Mouse (Mus musculus): ENCODE data around the gene Klhl7. TPM values are rescaled to one million over a fixed set of nuclear protein-coding genes. Genes with fewer than 3 reads are reported as not detected.

The Klhl7 gene
- polyA plus RNA-seq (2015; fragmentation: Nextera tagmentation; extraction: Ambion mirVana): 176 and 178 TPM in 2 replicates

GRCm38 (mm10) chr5:24100106-24100809 is at the start of gene Klhl7:
Klhl7 (plus strand) TSS chr5:24100605.
- no peaks in the 10 kb centered on the region for H3K9me3 ChIP-seq (replicated peaks)
- peak within 1 kb of the TSS; percentile 95 for H3K9ac ChIP-seq
- no peaks in the 10 kb centered on the region for H3K36me3 ChIP-seq (ENCODE audit: poor library complexity, severe bottlenecking)
- 2% methylated on average over 45 of the region's 47 CpGs for WGBS
- peak within 1 kb of the TSS; percentile 97 for H3K27ac ChIP-seq
- H3K4me2 ChIP-seq: peak within 1 kb of the TSS; percentile 63
- peak within 1 kb of the TSS; percentile 82 for H3K4me3 ChIP-seq
- peaks cover 35% of the 10 kb centered on the region for H3K4me1 ChIP-seq
- no peaks in the 10 kb centered on the region for H3K27me3 ChIP-seq
- ATAC-seq: peak; percentile 98

GRCm38 (mm10) chr5:24051755-24052675 is 48.4 kb upstream of the Klhl7 start:
- H3K27me3 ChIP-seq: no peaks in the 10 kb centered on the region
- H3K36me3 ChIP-seq (ENCODE audit: poor library complexity, severe bottlenecking): no peaks in the 10 kb centered on the region
- 0 out of 2 replicates have a peak, but pooled peaks cover 4% of the 10 kb centered on the region for H3K9me3 ChIP-seq (replicated peaks)
- no peak overlapping the region for H3K9ac ChIP-seq
- no peak for ATAC-seq
- H3K4me1 ChIP-seq: peaks cover 11% of the 10 kb centered on the region
- no peak overlapping the region for H3K4me3 ChIP-seq
- H3K27ac ChIP-seq: no peak overlapping the region
- H3K4me2 ChIP-seq: no peak overlapping the region
- WGBS: 73% methylated on average over 16 of the region's 16 CpGs

- ATAC-seq: no peak
- H3K27me3 ChIP-seq: no peaks in the 10 kb centered on the region
- H3K4me3 ChIP-seq: no peak overlapping the region
- no peak overlapping the region for H3K9ac ChIP-seq
- H3K27ac ChIP-seq: no peak overlapping the region; the same call in 1 of the 2 replicates
- H3K9me3 ChIP-seq (replicated peaks): 0 out of 2 replicates have a peak, but pooled peaks cover 9% of the 10 kb centered on the region
- 38% methylated on average over 9 of the region's 9 CpGs for WGBS
- no peaks in the 10 kb centered on the region for H3K36me3 ChIP-seq (ENCODE audit: poor library complexity, severe bottlenecking)
- peaks cover 10% of the 10 kb centered on the region for H3K4me1 ChIP-seq
- no peak overlapping the region for H3K4me2 ChIP-seq
Measured at GRCm38 (mm10) chr5:24053245-24054190, 46.9 kb upstream of the Klhl7 start.

GRCm38 (mm10) chr5:24054382-24054781 is 46.0 kb upstream of the Klhl7 start:
- 92% methylated on average over 3 of the region's 3 CpGs for WGBS
- Histone ChIP-seq H3K36me3 (ENCODE audit: poor library complexity, severe bottlenecking) (no peaks in the 10 kb centered on the region), H3K9ac (no peak overlapping the region), H3K27ac (no peak overlapping the region), H3K9me3 (replicated peaks) (0 out of 2 replicates have a peak, but pooled peaks cover 9% of the 10 kb centered on the region), H3K4me2 (no peak overlapping the region), H3K27me3 (no peaks in the 10 kb centered on the region), H3K4me3 (no peak overlapping the region), H3K4me1 (peaks cover 10% of the 10 kb centered on the region)
- no peak for ATAC-seq

GRCm38 (mm10) chr5:24056865-24057264 is 43.5 kb upstream of the Klhl7 start:
- H3K27ac ChIP-seq: no peak overlapping the region
- ATAC-seq: no peak
- no peak overlapping the region for H3K9ac ChIP-seq
- peaks cover 10% of the 10 kb centered on the region for H3K4me1 ChIP-seq
- no peaks in the 10 kb centered on the region for H3K36me3 ChIP-seq (ENCODE audit: poor library complexity, severe bottlenecking)
- H3K9me3 ChIP-seq (replicated peaks): 0 out of 2 replicates have a peak, but pooled peaks cover 9% of the 10 kb centered on the region
- H3K4me3 ChIP-seq: no peak overlapping the region
- H3K4me2 ChIP-seq: no peak overlapping the region
- 88% methylated on average over 2 of the region's 2 CpGs for WGBS
- H3K27me3 ChIP-seq: no peaks in the 10 kb centered on the region

- Histone ChIP-seq H3K27ac (no peak overlapping the region), H3K9me3 (replicated peaks) (0 out of 2 replicates have a peak, but pooled peaks cover 9% of the 10 kb centered on the region), H3K36me3 (ENCODE audit: poor library complexity, severe bottlenecking) (no peaks in the 10 kb centered on the region), H3K4me1 (peaks cover 10% of the 10 kb centered on the region), H3K9ac (no peak overlapping the region), H3K4me3 (no peak overlapping the region), H3K4me2 (no peak overlapping the region), H3K27me3 (no peaks in the 10 kb centered on the region)
- ATAC-seq: no peak
- WGBS: 76% methylated on average over 3 of the region's 3 CpGs
Measured at GRCm38 (mm10) chr5:24057592-24057991, 42.8 kb upstream of the Klhl7 start.

GRCm38 (mm10) chr5:24060949-24061348 is 39.5 kb upstream of the Klhl7 start:
- H3K27ac ChIP-seq: no peak overlapping the region
- 75% methylated on average over 3 of the region's 3 CpGs for WGBS
- no peak overlapping the region for H3K9ac ChIP-seq
- H3K4me3 ChIP-seq: no peak overlapping the region
- H3K27me3 ChIP-seq: no peaks in the 10 kb centered on the region
- 0 out of 2 replicates have a peak, but pooled peaks cover 5% of the 10 kb centered on the region for H3K9me3 ChIP-seq (replicated peaks)
- no peak overlapping the region for H3K4me2 ChIP-seq
- H3K36me3 ChIP-seq (ENCODE audit: poor library complexity, severe bottlenecking): no peaks in the 10 kb centered on the region
- ATAC-seq: no peak
- H3K4me1 ChIP-seq: no peaks in the 10 kb centered on the region

- H3K4me2 ChIP-seq: no peak overlapping the region
- H3K27ac ChIP-seq: no peak overlapping the region
- H3K9ac ChIP-seq: no peak overlapping the region
- no peaks in the 10 kb centered on the region for H3K27me3 ChIP-seq
- no peaks in the 10 kb centered on the region for H3K36me3 ChIP-seq (ENCODE audit: poor library complexity, severe bottlenecking)
- ATAC-seq: no peak
- H3K4me3 ChIP-seq: no peak overlapping the region
- WGBS: 85% methylated on average over 6 of the region's 6 CpGs
- no peaks in the 10 kb centered on the region for H3K9me3 ChIP-seq (replicated peaks)
- H3K4me1 ChIP-seq: no peaks in the 10 kb centered on the region
Measured at GRCm38 (mm10) chr5:24063034-24063433, 37.4 kb upstream of the Klhl7 start.

- no peaks in the 10 kb centered on the region for H3K9me3 ChIP-seq (replicated peaks)
- no peak overlapping the region for H3K9ac ChIP-seq
- no peaks in the 10 kb centered on the region for H3K27me3 ChIP-seq
- 80% methylated on average over 4 of the region's 4 CpGs for WGBS
- no peak overlapping the region for H3K4me3 ChIP-seq
- H3K4me1 ChIP-seq: no peaks in the 10 kb centered on the region
- no peaks in the 10 kb centered on the region for H3K36me3 ChIP-seq (ENCODE audit: poor library complexity, severe bottlenecking)
- no peak overlapping the region for H3K4me2 ChIP-seq
- ATAC-seq: no peak
- no peak overlapping the region for H3K27ac ChIP-seq
Measured at GRCm38 (mm10) chr5:24063545-24063944, 36.9 kb upstream of the Klhl7 start.

GRCm38 (mm10) chr5:24068955-24069354 is 31.4 kb upstream of the Klhl7 start:
- Histone ChIP-seq H3K9me3 (replicated peaks) (no peaks in the 10 kb centered on the region), H3K27ac (no peak overlapping the region), H3K27me3 (no peaks in the 10 kb centered on the region), H3K4me2 (no peak overlapping the region), H3K36me3 (ENCODE audit: poor library complexity, severe bottlenecking) (no peaks in the 10 kb centered on the region), H3K9ac (no peak overlapping the region), H3K4me1 (no peaks in the 10 kb centered on the region), H3K4me3 (no peak overlapping the region)
- ATAC-seq: no peak
- WGBS: 84% methylated on average over 6 of the region's 6 CpGs

- Histone ChIP-seq H3K27ac (no peak overlapping the region), H3K4me3 (no peak overlapping the region), H3K4me2 (no peak overlapping the region), H3K4me1 (peaks cover 2% of the 10 kb centered on the region; the same call in 1 of the 2 replicates), H3K9me3 (replicated peaks) (no peaks in the 10 kb centered on the region), H3K9ac (no peak overlapping the region), H3K27me3 (no peaks in the 10 kb centered on the region), H3K36me3 (ENCODE audit: poor library complexity, severe bottlenecking) (no peaks in the 10 kb centered on the region)
- 74% methylated on average over 6 of the region's 6 CpGs for WGBS
- ATAC-seq: no peak
Measured at GRCm38 (mm10) chr5:24072031-24072430, 28.4 kb upstream of the Klhl7 start.
